Mouse (Mus musculus) midbrain, embryonic 14.5 days (tissue): ENCODE data around the gene Ifne. TPM values are rescaled to one million over a fixed set of nuclear protein-coding genes. Genes with fewer than 3 reads are reported as not detected.

Source experiments
- ATAC-seq: fragments of 200-750 bp; cut with Nextera tagmentation; 2 replicates; pipeline ENCODE4 v1.8.0; 2017; ENCODE audit warnings: moderate number of reproducible peaks, moderate library complexity; ENCODE audit not compliant: low FRiP score, low TSS enrichment
- DNase-seq: peaks from one replicate; pipeline ENCODE4 v3.0.0-alpha.2; 2015
- H3K27ac ChIP-seq: fragments of 300-500 bp; sonication (generic); replicated peaks from 2 replicates; pipeline ENCODE4 v1.5.1; 2014; ENCODE audit warnings: mild to moderate bottlenecking, low read depth, low read length, moderate library complexity
- H3K27me3 ChIP-seq: fragments of 300-500 bp; sonication (generic); 2 replicates; pipeline ENCODE4 v1.6.1; 2014; ENCODE audit warnings: low read length, control low read depth, mixed read lengths; ENCODE audit not compliant: control insufficient read depth, insufficient read depth
- H3K36me3 ChIP-seq: fragments of 300-500 bp; sonication (generic); 2 replicates; pipeline ENCODE4 v1.6.1; 2014; ENCODE audit warnings: low read length, control low read depth; ENCODE audit not compliant: control insufficient read depth, insufficient read depth
- H3K4me1 ChIP-seq: fragments of 300-500 bp; sonication (generic); 2 replicates; pipeline ENCODE4 v1.6.1; 2014; ENCODE audit warnings: mild to moderate bottlenecking, antibody characterized with exemption, low read length, control low read depth; ENCODE audit not compliant: control insufficient read depth, insufficient read depth
- H3K4me2 ChIP-seq: fragments of 300-500 bp; sonication (generic); 2 replicates; pipeline ENCODE4 v1.6.1; 2014; ENCODE audit warnings: mild to moderate bottlenecking, low read length, moderate library complexity
- H3K4me3 ChIP-seq: fragments of 300-500 bp; sonication (generic); replicated peaks from 2 replicates; pipeline ENCODE4 v1.5.1; 2014; ENCODE audit warnings: low read depth, low read length
- H3K9ac ChIP-seq: fragments of 300-500 bp; sonication (generic); replicated peaks from 2 replicates; pipeline ENCODE4 v1.6.1; 2014; ENCODE audit warnings: mild to moderate bottlenecking, low read length, moderate library complexity
- H3K9me3 ChIP-seq: fragments of 300-500 bp; sonication (generic); 2 replicates; pipeline ENCODE4 v1.6.1; 2016; ENCODE audit warnings: low read length, control low read depth, mixed read lengths; ENCODE audit not compliant: control insufficient read depth
- WGBS: fragments of 180-500 bp; shearing (Covaris S2); extraction: QIAGEN DNeasy Blood & Tissue Kit; methylation state at CpG from one replicate; pipeline ENCODE4 v1.1.7; 2014; 5-methylcytosine and 5-hydroxymethylcytosine counted together
- polyA plus RNA-seq: library from polyadenylated mRNA; unstranded; fragments of >200 nt; fragmentation: Nextera tagmentation; extraction: Ambion mirVana; gene quantifications from 2 replicates; pipeline ENCODE4 v1.2.1, GENCODE M21; 2014

Gene Ifne
- polyA plus RNA-seq, result not detected in 2 replicates

- Histone ChIP-seq H3K27me3 (no peaks in the 10 kb centered on the region), H3K9me3 (no peaks in the 10 kb centered on the region), H3K4me1 (no peaks in the 10 kb centered on the region), H3K4me3 (no peak within 1 kb of the TSS), H3K36me3 (no peaks in the 10 kb centered on the region), H3K9ac (no peak within 1 kb of the TSS), H3K4me2 (no peak within 1 kb of the TSS), H3K27ac (no peak within 1 kb of the TSS)
- no peak for DNase-seq
- no peak for ATAC-seq
- WGBS, result 87% methylated on average over 8 of the region's 8 CpGs
These were observed at the start of gene Ifne for GRCm38 (mm10) chr4:88880101-88880500. Ifne (minus strand) TSS chr4:88880201.

GRCm38 (mm10) chr4:88928341-88929102, 48.5 kb upstream of the Ifne start:
- no peaks in the 10 kb centered on the region for H3K9me3 ChIP-seq
- H3K27me3 ChIP-seq, result no peaks in the 10 kb centered on the region
- no peak overlapping the region for H3K4me3 ChIP-seq
- H3K36me3 ChIP-seq, result no peaks in the 10 kb centered on the region
- no peak overlapping the region for H3K4me2 ChIP-seq
- H3K27ac ChIP-seq, result no peak overlapping the region
- DNase-seq, result no peak
- no peak overlapping the region for H3K9ac ChIP-seq
- H3K4me1 ChIP-seq, result no peaks in the 10 kb centered on the region
- WGBS, result 92% methylated on average over 4 of the region's 4 CpGs
- ATAC-seq, result no peak

- WGBS, result 88% methylated on average over 2 of the region's 2 CpGs
- Histone ChIP-seq H3K4me2 (no peak overlapping the region), H3K4me1 (no peaks in the 10 kb centered on the region), H3K27ac (no peak overlapping the region), H3K4me3 (no peak overlapping the region), H3K9ac (no peak overlapping the region), H3K9me3 (no peaks in the 10 kb centered on the region), H3K36me3 (no peaks in the 10 kb centered on the region), H3K27me3 (no peaks in the 10 kb centered on the region)
- DNase-seq (no peak), ATAC-seq (no peak)
These were observed 47.8 kb upstream of the Ifne start for GRCm38 (mm10) chr4:88927850-88928249.

GRCm38 (mm10) chr4:88926637-88927036, 46.6 kb upstream of the Ifne start:
- no peaks in the 10 kb centered on the region for H3K27me3 ChIP-seq
- H3K4me2 ChIP-seq, result no peak overlapping the region
- H3K36me3 ChIP-seq, result no peaks in the 10 kb centered on the region
- no peak for ATAC-seq
- no peak overlapping the region for H3K4me3 ChIP-seq
- H3K9me3 ChIP-seq, result no peaks in the 10 kb centered on the region
- WGBS, result 93% methylated on average over 1 of the region's 1 CpGs
- no peaks in the 10 kb centered on the region for H3K4me1 ChIP-seq
- DNase-seq, result no peak
- H3K9ac ChIP-seq, result no peak overlapping the region
- no peak overlapping the region for H3K27ac ChIP-seq

- no peak for DNase-seq
- no peak overlapping the region for H3K9ac ChIP-seq
- H3K4me3 ChIP-seq, result no peak overlapping the region
- H3K4me2 ChIP-seq, result no peak overlapping the region
- ATAC-seq, result no peak
- WGBS, result 94% methylated on average over 1 of the region's 1 CpGs
- no peak overlapping the region for H3K27ac ChIP-seq
- H3K36me3 ChIP-seq, result no peaks in the 10 kb centered on the region
- no peaks in the 10 kb centered on the region for H3K9me3 ChIP-seq
- no peaks in the 10 kb centered on the region for H3K4me1 ChIP-seq
- H3K27me3 ChIP-seq, result no peaks in the 10 kb centered on the region
These were observed 46.1 kb upstream of the Ifne start for GRCm38 (mm10) chr4:88926082-88926481.

GRCm38 (mm10) chr4:88925456-88925855, 45.5 kb upstream of the Ifne start:
- no peaks in the 10 kb centered on the region for H3K9me3 ChIP-seq
- H3K4me2 ChIP-seq, result no peak overlapping the region
- H3K9ac ChIP-seq, result no peak overlapping the region
- no peak overlapping the region for H3K27ac ChIP-seq
- no peaks in the 10 kb centered on the region for H3K27me3 ChIP-seq
- no peak for DNase-seq
- H3K4me1 ChIP-seq, result no peaks in the 10 kb centered on the region
- H3K4me3 ChIP-seq, result no peak overlapping the region
- WGBS, result 99% methylated on average over 2 of the region's 2 CpGs
- no peak for ATAC-seq
- no peaks in the 10 kb centered on the region for H3K36me3 ChIP-seq

GRCm38 (mm10) chr4:88921280-88921679, 41.3 kb upstream of the Ifne start:
- ATAC-seq (no peak), DNase-seq (no peak)
- Histone ChIP-seq H3K36me3 (no peaks in the 10 kb centered on the region), H3K9ac (no peak overlapping the region), H3K27me3 (no peaks in the 10 kb centered on the region), H3K9me3 (no peaks in the 10 kb centered on the region), H3K4me1 (no peaks in the 10 kb centered on the region), H3K4me2 (no peak overlapping the region), H3K4me3 (no peak overlapping the region), H3K27ac (no peak overlapping the region)
- WGBS, result 93% methylated on average over 5 of the region's 5 CpGs

GRCm38 (mm10) chr4:88917770-88918460, 37.9 kb upstream of the Ifne start:
- Histone ChIP-seq H3K9me3 (no peaks in the 10 kb centered on the region), H3K27me3 (no peaks in the 10 kb centered on the region), H3K4me3 (no peak overlapping the region), H3K27ac (no peak overlapping the region), H3K4me1 (no peaks in the 10 kb centered on the region), H3K4me2 (no peak overlapping the region), H3K36me3 (no peaks in the 10 kb centered on the region), H3K9ac (no peak overlapping the region)
- 91% methylated on average over 5 of the region's 5 CpGs for WGBS
- DNase-seq (no peak), ATAC-seq (no peak)

- Histone ChIP-seq H3K36me3 (no peaks in the 10 kb centered on the region), H3K27ac (no peak overlapping the region), H3K9me3 (no peaks in the 10 kb centered on the region), H3K4me2 (no peak overlapping the region), H3K27me3 (no peaks in the 10 kb centered on the region), H3K4me1 (no peaks in the 10 kb centered on the region), H3K4me3 (no peak overlapping the region), H3K9ac (no peak overlapping the region)
- 83% methylated on average over 4 of the region's 4 CpGs for WGBS
- DNase-seq (no peak), ATAC-seq (no peak)
These were observed 36.3 kb upstream of the Ifne start for GRCm38 (mm10) chr4:88916306-88916705.
